Mouse (Mus musculus): ENCODE results near the gene Rad9a. TPM values are rescaled to one million over a fixed set of nuclear protein-coding genes. Genes with fewer than 3 reads are reported as not detected.

The Rad9a gene
- total RNA-seq, 2 experiments from 2014 or later = 2.6 to 2.8 TPM

DNA sequence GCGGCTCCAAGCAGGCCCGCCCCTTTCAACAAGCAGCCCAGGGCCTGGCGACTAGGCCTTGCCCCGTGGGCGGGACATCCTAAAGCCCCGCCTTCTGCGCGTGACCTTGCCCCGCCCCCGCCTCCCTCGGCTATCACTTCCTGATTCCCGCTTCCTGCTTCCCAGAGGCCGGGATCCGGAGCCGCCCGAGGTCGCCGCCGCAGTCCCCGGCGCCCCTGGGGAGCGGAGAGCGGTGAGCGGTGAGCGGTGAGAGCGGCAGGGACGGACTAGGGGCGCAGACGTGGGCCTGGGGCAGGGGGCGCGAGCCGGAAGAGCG is 53.0 kb downstream of the Rad9a start, which contains the start of gene Coro1b:
Coro1b (plus strand) TSS at position 129 of the 316 bp plus-strand sequence.
- DNase-seq (ENCODE audit: low spot score) = peak; percentile 97

DNA sequence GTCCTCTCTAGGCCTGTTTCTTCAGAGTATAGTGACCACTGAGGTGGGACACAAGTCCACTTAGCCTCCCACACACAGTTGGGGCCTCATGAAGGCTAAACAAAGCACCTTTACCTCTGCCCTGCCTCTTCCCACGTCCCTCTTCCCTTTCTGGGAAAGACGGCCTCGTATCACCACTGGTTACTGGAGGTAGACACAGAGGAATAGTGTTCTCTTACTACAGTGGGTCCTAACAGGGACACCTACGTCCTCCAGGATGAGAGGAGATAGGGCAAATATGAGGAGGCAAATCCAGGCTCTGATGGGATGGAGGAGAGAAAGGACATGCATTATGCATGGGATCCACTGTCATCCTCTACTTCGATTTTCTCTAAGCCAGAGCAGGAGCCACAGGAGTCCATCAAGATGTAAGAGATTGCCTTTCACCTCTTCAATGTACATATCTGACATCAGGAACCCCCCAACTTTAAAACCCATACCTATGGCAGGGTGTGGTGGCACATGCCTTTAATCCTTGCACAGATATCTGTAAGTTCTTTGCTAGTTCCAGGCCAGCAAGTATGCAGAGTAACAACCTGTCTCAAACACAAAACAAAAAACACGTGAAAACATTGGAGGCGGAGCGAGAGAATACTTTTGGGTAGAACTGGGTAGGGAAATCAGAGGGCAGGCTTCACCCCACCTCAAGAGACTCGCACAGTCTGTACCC is 53.5 kb downstream of the Rad9a start:
- DNase-seq (ENCODE audit: low spot score) = no peak

DNA sequence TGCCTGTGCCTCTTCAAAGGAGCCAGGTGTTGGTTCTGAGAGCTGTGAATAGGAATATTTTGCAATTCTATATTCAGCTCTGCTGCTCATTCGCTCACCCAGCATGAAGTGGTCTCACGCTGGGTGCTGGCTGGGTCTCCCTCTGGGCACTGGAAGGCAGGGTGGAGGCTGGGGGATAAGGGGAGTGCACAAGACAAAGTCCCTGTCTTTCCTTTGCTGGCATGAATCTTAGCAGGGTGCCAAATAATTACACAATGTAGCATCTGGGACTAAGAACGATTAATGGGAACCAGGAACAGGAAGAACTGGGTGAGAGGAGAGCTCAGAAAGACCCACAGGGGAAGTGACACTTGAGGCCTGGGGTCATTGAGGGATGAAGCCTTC is 54.4 kb downstream of the Rad9a start:
- no peak for DNase-seq (ENCODE audit: low spot score)

DNA sequence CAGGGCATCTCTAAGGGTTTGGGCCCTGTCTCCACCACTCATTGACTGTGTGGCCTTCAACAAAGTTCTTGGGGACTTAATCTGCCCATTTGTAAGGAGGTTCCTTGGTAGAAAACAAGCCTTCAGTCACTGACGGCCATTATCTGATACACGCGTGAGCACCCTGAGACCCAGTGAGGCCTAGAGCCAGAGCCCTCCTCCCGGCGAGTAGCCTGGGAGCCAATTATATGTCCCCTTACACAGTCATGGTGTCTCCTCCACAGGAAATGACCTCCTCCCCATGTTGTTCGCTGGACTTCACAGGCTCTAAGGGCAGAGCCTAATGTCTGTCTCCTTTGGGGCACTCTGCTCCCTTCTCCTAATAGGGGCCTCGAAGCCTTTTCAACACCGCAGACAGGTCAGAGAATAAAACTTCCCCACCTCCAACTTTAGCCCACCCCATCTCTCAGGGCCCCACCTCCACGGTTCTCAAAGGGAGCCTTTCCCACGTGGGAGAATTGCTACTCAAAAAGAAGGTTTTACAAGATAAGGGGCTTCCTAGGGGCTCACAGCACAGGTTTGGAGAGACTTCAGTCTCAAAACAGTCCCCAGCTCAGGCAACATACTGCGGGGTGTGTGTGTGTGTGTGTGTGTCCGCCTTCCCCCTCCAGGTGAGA is 55.0 kb downstream of the Rad9a start:
- no peak for DNase-seq (ENCODE audit: low spot score)

DNA sequence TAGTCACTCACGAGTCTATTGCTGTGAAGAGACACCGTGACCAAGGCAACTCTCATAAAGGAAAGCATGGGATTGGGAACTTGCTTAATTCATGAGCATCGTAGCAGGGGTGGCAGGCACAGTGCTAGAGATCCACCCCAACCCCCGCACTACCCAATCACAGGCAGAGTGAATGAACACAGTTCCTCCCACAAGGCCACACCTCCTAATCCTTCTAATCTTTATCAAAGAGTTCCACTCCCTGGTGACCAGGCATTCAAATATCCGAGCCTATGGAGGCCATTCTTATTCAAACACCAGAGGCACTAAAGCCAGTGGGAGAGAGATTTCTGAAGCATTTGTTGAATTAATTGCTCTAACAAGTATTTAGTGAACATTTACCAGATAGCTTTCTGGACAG is 55.5 kb downstream of the Rad9a start:
- no peak for DNase-seq (ENCODE audit: low spot score)

Small RNAs within 50 kb of the gene (microRNA-seq; reads per million reads assigned to microRNA genes)
- gene Gm26115 = not detected

Other genes with a start within 250 kb of the Rad9a start
- not detected for gene Aldh3b3, start 243.0 kb downstream of the Rad9a start, total RNA-seq (2021)
- under 1 TPM; 0.14 to 0.26 TPM for gene Aldh3b2, start 229.3 kb downstream of the Rad9a start, total RNA-seq (2021)
- 1 to 10 TPM; 1.3 to 2.0 TPM for gene Acy3, start 215.1 kb downstream of the Rad9a start, total RNA-seq (2021)
- gene Tbx10, start 208.9 kb downstream of the Rad9a start, total RNA-seq (2021) = not detected
- 10 to 100 TPM; 23.8 to 30.1 TPM for gene Nudt8, start 201.1 kb downstream of the Rad9a start, total RNA-seq (2021)
- under 1 TPM; 0.14 to 0.40 TPM for gene Gm49405, start 201.0 kb downstream of the Rad9a start, total RNA-seq (2021)
- gene Doc2g, start 198.3 kb downstream of the Rad9a start, total RNA-seq (2021) = under 1 TPM; 0.82 to 1.00 TPM
- gene Ndufv1, start 188.9 kb downstream of the Rad9a start, total RNA-seq (2021) = 100 to 1,000 TPM; 423 to 466 TPM
- 100 to 1,000 TPM; 480 to 487 TPM for gene Gstp1, start 163.7 kb downstream of the Rad9a start, total RNA-seq (2021)
- gene Gstp2, start 155.6 kb downstream of the Rad9a start, total RNA-seq (2021) = 100 to 1,000 TPM; 206 to 226 TPM
- gene Gstp3, start 142.1 kb downstream of the Rad9a start, total RNA-seq (2021) = not detected
- not detected for gene Cabp2, start 120.1 kb downstream of the Rad9a start, total RNA-seq (2021)
- gene Cdk2ap2, start 104.5 kb downstream of the Rad9a start, total RNA-seq (2021) = 10 to 100 TPM; 18.7 to 19.9 TPM
- 1 to 10 TPM; 2.0 to 3.7 TPM for gene Pitpnm1, start 101.7 kb downstream of the Rad9a start, total RNA-seq (2021)
- gene Aip, start 75.8 kb downstream of the Rad9a start, total RNA-seq (2021) = 10 to 100 TPM; 82.2 to 84.7 TPM
- not detected for gene Gpr152, start 61.9 kb downstream of the Rad9a start, total RNA-seq (2021)
- gene Cabp4, start 57.6 kb downstream of the Rad9a start, total RNA-seq (2021) = not detected
- 10 to 100 TPM; 11.9 to 13.4 TPM for gene Coro1b, start 53.0 kb downstream of the Rad9a start, total RNA-seq (2021)
- gene Ptprcap, start 48.1 kb downstream of the Rad9a start, total RNA-seq (2021) = not detected
- gene Rps6kb2, start 38.3 kb downstream of the Rad9a start, total RNA-seq (2021) = 10 to 100 TPM; 24.8 to 25.9 TPM
- 10 to 100 TPM; 21.8 to 30.3 TPM for gene Carns1, start 26.2 kb downstream of the Rad9a start, total RNA-seq (2021)
- gene Tbc1d10c, start 10.4 kb downstream of the Rad9a start, total RNA-seq (2021) = 1 to 10 TPM; 5.5 to 5.9 TPM
- 100 to 1,000 TPM; 200 to 201 TPM for gene Ppp1ca, start 9.6 kb downstream of the Rad9a start, total RNA-seq (2021)
- gene Clcf1, start 12.6 kb upstream of the Rad9a start, total RNA-seq (2021) = under 1 TPM; 0.34 to 0.47 TPM
- gene AC109138.7, start 12.7 kb upstream of the Rad9a start, total RNA-seq (2021) = not detected
- 10 to 100 TPM; 16.3 to 17.8 TPM for gene Pold4, start 30.2 kb upstream of the Rad9a start, total RNA-seq (2021)
- 1 to 10 TPM; 2.8 to 3.4 TPM for gene Ssh3, start 67.5 kb upstream of the Rad9a start, total RNA-seq (2021)
- under 1 TPM; 0.16 to 0.81 TPM for gene Ankrd13d, start 81.5 kb upstream of the Rad9a start, total RNA-seq (2021)
- 10 to 100 TPM; 50.7 to 60.8 TPM for gene Grk2, start 104.6 kb upstream of the Rad9a start, total RNA-seq (2021)
- gene Kdm2a, start 196.6 kb upstream of the Rad9a start, total RNA-seq (2021) = 10 to 100 TPM; 33.4 to 36.8 TPM
- under 1 TPM; 0.27 to 0.31 TPM for gene Rhod, start 237.8 kb upstream of the Rad9a start, total RNA-seq (2021)